In the genomic region with DNA sequence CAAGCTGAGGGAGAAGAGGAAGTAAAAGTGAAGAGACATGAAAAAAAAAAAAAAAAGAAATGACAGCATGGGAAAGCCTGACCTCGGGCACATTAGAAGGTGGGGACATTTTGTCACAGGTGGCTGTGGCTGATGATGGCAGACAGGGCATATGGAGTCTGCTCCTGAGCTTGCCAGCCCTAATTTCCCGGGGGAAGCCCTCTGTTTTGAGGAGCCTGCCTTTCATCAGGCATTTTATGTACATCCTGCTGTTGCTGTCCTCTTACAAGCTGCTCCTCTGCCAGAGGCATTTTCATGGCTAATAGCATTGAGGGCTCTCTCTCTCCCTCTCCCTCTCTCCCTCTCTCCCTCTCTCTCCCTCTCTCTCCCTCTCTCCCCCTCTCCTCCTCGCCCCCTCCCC, we compare ENCODE assay signal across 21 mouse cellular contexts.
DNase-seq lines count a peak whose midpoint lies in the region; ATAC-seq lines count a peak whose summit lies in the region.
"Had no signal": no experiment of that assay in that cellular context is flagged by ENCODE, and none has a peak within 500 bp of the region (broad histone marks: within the 10 kb centered on the region; RNA-seq: fewer than 3 reads in every experiment).

No protein-coding gene starts in this region.

- WGBS in hindbrain, embryonic 15.5 days, result 67% methylated on average over 2 of the region's 3 CpGs
- WGBS in hindbrain, embryonic 11.5 days, result 66% methylated on average over 2 of the region's 3 CpGs

- DNase-seq in cerebellum, postnatal 10 days, result peak; percentile 47 to 76
- DNase-seq in cerebellum, adult 11 months, result no peak
- no peak for DNase-seq in hindbrain, embryonic 11.5 days (ENCODE audit: low spot score)
- peak; percentile 1 for DNase-seq in retina, postnatal 1 day
- no peak for DNase-seq in retina, embryonic 14.5 days (ENCODE audit: low spot score)
- no peak for DNase-seq in heart, postnatal 36 days
- no peak for DNase-seq in left cerebral cortex, postnatal 36 days (ENCODE audit: low spot score in 2 of 2)
- DNase-seq: adrenal gland, postnatal 14 days; gastrocnemius, postnatal 36 days; kidney, adult 11 months; liver, embryonic 13.5 days; lung, embryonic 14.5 days; lung, postnatal 4 days; right cerebral cortex, postnatal 25 days; thymus, adult 2 months had no signal

- no peaks in the 10 kb centered on the region for H3K36me3 ChIP-seq in hindbrain, embryonic 15.5 days
- no peaks in the 10 kb centered on the region for H3K36me3 ChIP-seq in hindbrain, embryonic 11.5 days (ENCODE audit: control insufficient read depth, insufficient read depth, low read length)
- H3K36me3 ChIP-seq: embryonic facial prominence, embryonic 15.5 days; G1E; limb, embryonic 13.5 days; liver, embryonic 13.5 days; midbrain, embryonic 12.5 days; stomach, embryonic 15.5 days had no signal

- ATAC-seq in hindbrain, embryonic 15.5 days (ENCODE audit: low FRiP score, low read depth), result 0 out of 2 replicates have a peak, but pooled peaks have one; percentile 23
- ATAC-seq in hindbrain, embryonic 11.5 days (ENCODE audit: low FRiP score), result no peak

- no peak overlapping the region for H3K9ac ChIP-seq in hindbrain, embryonic 15.5 days
- no peak overlapping the region for H3K9ac ChIP-seq in hindbrain, embryonic 11.5 days (ENCODE audit: low read depth, low read length)
- H3K9ac ChIP-seq: embryonic facial prominence, embryonic 15.5 days; limb, embryonic 13.5 days; liver, embryonic 13.5 days; lung, embryonic 14.5 days; midbrain, embryonic 12.5 days; stomach, embryonic 15.5 days had no signal

- H3K27ac ChIP-seq in hindbrain, embryonic 15.5 days (replicated peaks), result no peak overlapping the region
- no peak overlapping the region for H3K27ac ChIP-seq in hindbrain, embryonic 11.5 days (ENCODE audit: low read depth, low read length)
- H3K27ac ChIP-seq: embryonic facial prominence, embryonic 15.5 days; limb, embryonic 13.5 days; liver, embryonic 13.5 days; midbrain, embryonic 12.5 days; stomach, embryonic 15.5 days had no signal

- H3K4me1 ChIP-seq in hindbrain, embryonic 15.5 days (replicated peaks), result no peaks in the 10 kb centered on the region
- H3K4me1 ChIP-seq in hindbrain, embryonic 11.5 days (replicated peaks; ENCODE audit: control insufficient read depth, insufficient read depth, low read length), result no peaks in the 10 kb centered on the region
- H3K4me1 ChIP-seq: embryonic facial prominence, embryonic 15.5 days; limb, embryonic 13.5 days; liver, embryonic 13.5 days; midbrain, embryonic 12.5 days; stomach, embryonic 15.5 days had no signal

- H3K4me3 ChIP-seq in hindbrain, embryonic 15.5 days, result no peak overlapping the region
- H3K4me3 ChIP-seq in hindbrain, embryonic 11.5 days (ENCODE audit: low read depth, low read length), result no peak overlapping the region
- H3K4me3 ChIP-seq: embryonic facial prominence, embryonic 15.5 days; limb, embryonic 13.5 days; liver, embryonic 13.5 days; midbrain, embryonic 12.5 days; stomach, embryonic 15.5 days had no signal

- H3K9me3 ChIP-seq in hindbrain, embryonic 15.5 days, result no peaks in the 10 kb centered on the region
- no peaks in the 10 kb centered on the region for H3K9me3 ChIP-seq in hindbrain, embryonic 11.5 days (ENCODE audit: control insufficient read depth, low read length)
- H3K9me3 ChIP-seq: embryonic facial prominence, embryonic 15.5 days; G1E; limb, embryonic 13.5 days; liver, embryonic 13.5 days; midbrain, embryonic 12.5 days; stomach, embryonic 15.5 days had no signal

- intact Hi-C loops in heart, postnatal 36 days (cut with DNase I), result no loop called here
- intact Hi-C loops in left cerebral cortex, postnatal 36 days (cut with DNase I), result no loop called here

- no peaks in the 10 kb centered on the region for H3K27me3 ChIP-seq in hindbrain, embryonic 15.5 days
- no peaks in the 10 kb centered on the region for H3K27me3 ChIP-seq in hindbrain, embryonic 11.5 days (ENCODE audit: control insufficient read depth, insufficient read depth, low read length)
- H3K27me3 ChIP-seq: embryonic facial prominence, embryonic 15.5 days; liver, embryonic 13.5 days; stomach, embryonic 15.5 days had no signal

- H3K4me2 ChIP-seq in hindbrain, embryonic 15.5 days, result no peak overlapping the region
- H3K4me2 ChIP-seq in hindbrain, embryonic 11.5 days (replicated peaks; ENCODE audit: low read depth, low read length), result no peak overlapping the region
- H3K4me2 ChIP-seq: embryonic facial prominence, embryonic 15.5 days; limb, embryonic 13.5 days; liver, embryonic 13.5 days; lung, embryonic 14.5 days; midbrain, embryonic 12.5 days; stomach, embryonic 15.5 days had no signal

Comparison
In these comparisons a context has a peak if more than half of its experiments do, and no peak if none do; other contexts are left out.
1. DNase-seq: peak in cerebellum, postnatal 10 days (2 of 2) and retina, postnatal 1 day (single experiment); none in cerebellum, adult 11 months (single experiment), hindbrain, embryonic 11.5 days (single experiment), retina, embryonic 14.5 days (single experiment), heart, postnatal 36 days (0 of 2) and left cerebral cortex, postnatal 36 days (0 of 2).